Mouse (Mus musculus) lung, postnatal 0 days (tissue): ENCODE data around the gene 1810009A15Rik.

Experiments used
- CTCF ChIP-seq: IDR thresholded peaks from 2 replicates; pipeline ENCODE4 v1.5.1; 2016; ENCODE audit warnings: antibody characterized with exemption, mild to moderate bottlenecking
- EP300 ChIP-seq: IDR thresholded peaks from 2 replicates; pipeline ENCODE4 v1.6.1; 2016; ENCODE audit warnings: antibody characterized with exemption, mild to moderate bottlenecking, control low read depth

GRCm38 (mm10) chr19:8936736-8937135 is 48.1 kb downstream of the 1810009A15Rik start:
- TF ChIP-seq CTCF (no peak), EP300 (no peak)
